Mouse (Mus musculus): ENCODE data around the gene Ccnd2. TPM values are rescaled to one million over a fixed set of nuclear protein-coding genes. Genes with fewer than 3 reads are reported as not detected.

Gene Ccnd2
- 86.1 and 184 TPM in 2 replicates for polyA plus RNA-seq (2012; rRNA removed; ENCODE audit: low replicate concordance)

GRCm38 (mm10) chr6:127152106-127152951, at the start of gene Ccnd2:
TSS of gene Ccnd2 (minus strand) at chr6:127152193.

DNA sequence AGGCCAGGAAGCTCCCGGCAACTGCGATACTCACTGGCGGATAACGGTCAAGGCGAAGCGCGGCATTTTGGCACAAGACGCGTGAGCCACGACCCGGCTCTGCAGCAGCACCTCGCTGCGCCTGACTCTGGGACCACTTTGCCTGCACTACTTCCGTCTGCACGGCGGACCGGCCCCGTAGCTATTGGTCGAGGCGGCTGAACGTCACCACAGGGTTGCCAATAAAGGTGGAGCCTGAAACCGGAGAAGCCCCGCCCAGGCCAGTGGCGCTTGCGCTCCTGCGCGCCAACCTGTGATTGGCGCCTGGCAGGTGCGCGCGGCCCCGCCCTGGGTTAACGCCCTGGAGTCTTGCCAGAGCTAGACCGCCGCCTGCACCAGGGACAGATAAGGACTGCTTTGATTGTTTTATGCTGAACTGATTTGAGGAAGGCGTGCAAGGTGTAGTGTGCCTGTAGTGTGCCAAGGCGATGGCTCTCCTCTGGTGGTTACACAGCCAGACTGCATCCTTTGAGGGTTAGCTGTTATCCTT, 42.5 kb downstream of the Ccnd2 start, which contains the start of gene Tigar:
Gene Tigar, minus strand, starts transcription at position 156 of the 529 bp plus-strand sequence.

Other genes with a start within 250 kb of the Ccnd2 start
- not detected in 2 replicates for gene Dyrk4, start 230.4 kb downstream of the Ccnd2 start, polyA plus RNA-seq (2012; rRNA removed; ENCODE audit: low replicate concordance)
- gene Rad51ap1, start 212.6 kb downstream of the Ccnd2 start, polyA plus RNA-seq (2012; rRNA removed; ENCODE audit: low replicate concordance): 2.4 and 4.9 TPM in 2 replicates
- 6.7 and 7.6 TPM in 2 replicates for gene D6Wsu163e, start 212.2 kb downstream of the Ccnd2 start, polyA plus RNA-seq (2012; rRNA removed; ENCODE audit: low replicate concordance)
- not detected in 2 replicates for gene Fgf6, start 136.6 kb downstream of the Ccnd2 start, polyA plus RNA-seq (2012; rRNA removed; ENCODE audit: low replicate concordance)
- not detected in 2 replicates for gene Fgf23, start 79.3 kb downstream of the Ccnd2 start, polyA plus RNA-seq (2012; rRNA removed; ENCODE audit: low replicate concordance)
- 3.9 and 5.5 TPM in 2 replicates for gene Tigar, start 42.6 kb downstream of the Ccnd2 start, polyA plus RNA-seq (2012; rRNA removed; ENCODE audit: low replicate concordance)

Measured in subcutaneous adipose tissue, adult 2 months (tissue).